Mouse (Mus musculus) T-cell, adult 2 months (primary cell): ENCODE measurements around the gene Grip2.

Experiments
- DNase-seq: peaks from one replicate; pipeline ENCODE4 v3.0.0; 2022; ENCODE audit warnings: low spot score

Gene Grip2

DNA sequence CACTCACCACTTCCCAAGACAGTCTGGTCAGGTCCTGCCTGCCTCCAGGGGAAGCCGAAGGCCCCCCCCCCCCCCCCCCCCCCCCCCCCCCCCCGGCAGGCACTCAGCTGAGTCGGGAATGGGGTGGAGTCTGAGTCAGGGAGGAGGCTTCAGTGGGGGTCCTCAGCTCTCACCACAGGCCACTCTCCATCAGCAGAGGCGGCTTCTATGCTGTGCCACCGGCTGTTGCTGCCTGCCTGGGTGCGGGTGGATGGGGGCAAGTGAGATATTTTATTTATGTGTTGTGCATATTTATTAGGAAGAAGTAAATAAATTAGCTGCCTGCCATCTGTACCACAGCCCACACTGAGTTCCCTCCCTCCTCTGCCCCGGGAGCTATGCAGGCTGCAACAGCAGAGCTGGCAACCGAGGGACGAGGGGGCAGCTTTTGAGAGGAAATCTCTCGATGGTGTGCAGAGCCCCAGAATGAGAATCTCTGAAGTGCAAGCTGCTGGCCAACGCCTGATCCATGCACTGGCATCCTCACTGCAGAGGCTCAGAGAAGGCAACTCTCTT, at the start of gene Grip2:
Gene Grip2 (minus strand): TSS at position 235 of the 555 bp plus-strand sequence.
- DNase-seq, result no peak

DNA sequence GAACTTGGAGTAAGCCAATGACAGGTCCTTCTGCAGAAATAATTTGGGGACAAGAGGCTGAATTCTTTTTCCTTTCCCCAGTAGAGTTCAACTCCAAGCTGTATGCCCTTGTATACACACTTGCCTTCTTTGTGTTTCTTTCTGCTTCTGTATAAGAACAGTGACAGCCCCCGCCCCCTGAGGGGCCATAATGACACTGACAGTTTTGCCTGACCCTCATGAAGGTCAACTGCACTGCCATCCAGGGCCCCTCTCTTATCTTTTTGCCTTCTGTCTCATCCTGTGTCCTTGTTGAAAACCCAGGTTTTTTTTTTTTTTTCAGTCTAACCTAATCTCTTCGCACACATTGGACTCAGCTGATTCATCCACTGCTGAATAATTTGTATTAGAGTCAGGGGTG, 45.7 kb upstream of the Grip2 start:
- DNase-seq, result no peak

DNA sequence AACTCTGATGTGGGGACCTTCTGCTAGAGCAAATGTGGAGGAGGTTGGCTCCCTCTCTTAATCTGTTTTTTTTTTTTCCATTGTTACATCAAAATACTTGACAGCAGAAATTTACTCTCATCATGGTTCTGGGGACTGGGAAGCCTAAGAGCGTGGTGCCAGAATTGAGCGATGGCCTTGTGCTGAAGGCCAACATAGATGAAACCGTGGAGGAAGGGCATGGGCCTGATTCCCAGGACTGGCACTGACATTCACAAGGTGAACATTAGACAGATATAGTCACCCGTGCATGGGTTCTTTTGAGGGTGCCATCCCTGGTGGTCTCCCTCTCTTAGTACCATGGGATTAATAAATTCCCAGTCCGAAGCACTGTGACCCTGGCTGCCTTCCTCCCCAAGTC, 41.0 kb upstream of the Grip2 start:
- no peak for DNase-seq

DNA sequence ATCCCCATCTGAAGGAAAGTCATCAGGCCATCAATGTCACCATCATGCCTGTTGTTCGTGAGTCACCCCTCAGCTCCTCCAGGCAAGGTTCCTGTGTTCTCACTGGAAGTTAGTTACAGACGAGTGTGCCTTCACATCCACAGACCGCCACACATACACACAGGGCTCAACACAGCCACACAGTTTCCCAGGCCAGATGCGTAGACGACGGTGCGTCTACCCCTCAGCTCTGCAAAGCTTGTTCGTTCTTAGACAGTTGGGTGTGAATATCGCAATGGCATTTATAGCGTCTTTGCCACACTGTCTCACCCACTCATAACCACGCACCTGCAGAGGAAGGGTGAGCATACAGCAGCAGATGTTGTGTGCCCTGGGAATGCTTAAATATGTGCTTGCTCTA, 38.6 kb upstream of the Grip2 start:
- DNase-seq, result peak; percentile 50

DNA sequence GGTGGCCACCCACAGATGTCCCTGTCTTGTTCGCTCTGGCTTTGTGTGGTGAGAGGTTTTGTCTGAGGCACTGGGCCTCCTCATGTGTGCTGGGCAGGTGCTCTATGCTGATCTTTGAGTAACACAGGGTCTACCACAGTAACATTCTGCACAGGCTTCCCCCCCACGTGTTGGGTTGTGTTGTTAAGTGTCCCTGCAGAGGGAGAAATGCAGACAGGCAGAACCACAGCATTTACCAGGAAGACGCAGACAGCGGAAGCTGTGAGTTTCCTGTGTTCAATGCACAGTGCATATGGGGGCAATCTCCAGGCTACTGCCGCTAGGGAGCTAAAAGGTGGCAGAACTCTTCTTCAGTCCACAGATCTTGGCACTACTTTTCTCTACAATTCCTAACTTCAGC, 37.5 kb upstream of the Grip2 start:
- peak; percentile 55 for DNase-seq

DNA sequence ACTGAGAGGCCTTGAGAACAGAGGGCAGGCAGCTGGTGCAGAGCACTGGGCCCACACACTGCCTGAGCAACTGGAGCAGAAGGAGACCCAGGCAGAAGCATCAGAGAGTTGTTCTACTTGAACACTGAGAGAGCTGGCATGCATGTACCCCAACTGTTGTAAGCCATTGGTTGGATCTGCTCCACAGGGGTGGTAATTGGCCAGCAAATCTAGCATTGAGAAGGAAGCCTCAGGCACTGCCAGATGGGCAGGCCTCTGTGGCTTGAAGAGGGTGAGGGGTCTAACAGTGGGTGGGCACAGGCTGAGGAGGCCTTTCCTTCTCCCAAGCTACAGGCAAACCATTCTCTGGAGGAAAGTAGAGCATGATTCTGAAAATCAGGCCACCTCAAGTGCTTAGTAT, 35.8 kb upstream of the Grip2 start:
- DNase-seq, result no peak

DNA sequence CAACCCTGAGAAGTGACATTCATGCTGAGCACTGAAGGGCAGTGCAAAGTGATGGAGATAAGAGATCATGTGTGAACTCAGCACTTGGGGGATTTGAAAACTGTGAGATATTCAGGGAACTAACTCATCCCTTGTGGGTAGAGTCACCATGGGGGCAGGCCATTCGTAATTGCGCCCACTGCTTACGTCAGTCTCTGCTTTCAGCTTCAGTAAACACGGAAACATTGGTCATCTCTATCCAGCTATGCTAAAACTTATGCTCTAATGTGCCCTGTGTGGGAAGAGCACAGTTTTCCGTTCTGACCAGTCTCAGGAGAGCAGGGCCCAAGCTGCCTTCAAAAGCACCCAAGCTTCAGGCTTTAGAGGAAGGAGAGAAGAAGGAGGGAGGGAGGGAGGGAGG, 31.3 kb upstream of the Grip2 start:
- DNase-seq, result no peak

DNA sequence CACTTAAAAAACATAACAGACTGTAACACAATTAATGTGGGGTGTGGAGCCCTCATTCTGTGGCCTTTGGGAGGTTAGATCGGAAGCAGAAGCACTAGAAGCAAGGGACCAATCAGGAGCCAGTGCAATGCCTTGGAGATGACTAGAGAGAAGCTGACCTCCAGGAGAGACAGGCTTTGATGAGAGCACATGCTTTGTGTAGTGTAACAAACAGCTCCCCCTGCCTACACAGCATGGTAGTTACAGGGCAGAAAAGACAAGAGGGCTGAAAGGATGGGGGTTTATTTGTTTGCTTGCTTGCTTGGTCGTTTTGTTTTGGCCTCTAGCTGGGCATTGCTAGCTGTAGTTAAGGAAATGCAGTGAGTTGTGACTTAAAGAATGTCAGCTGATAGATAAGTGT, 25.5 kb upstream of the Grip2 start:
- DNase-seq, result peak; percentile 36

DNA sequence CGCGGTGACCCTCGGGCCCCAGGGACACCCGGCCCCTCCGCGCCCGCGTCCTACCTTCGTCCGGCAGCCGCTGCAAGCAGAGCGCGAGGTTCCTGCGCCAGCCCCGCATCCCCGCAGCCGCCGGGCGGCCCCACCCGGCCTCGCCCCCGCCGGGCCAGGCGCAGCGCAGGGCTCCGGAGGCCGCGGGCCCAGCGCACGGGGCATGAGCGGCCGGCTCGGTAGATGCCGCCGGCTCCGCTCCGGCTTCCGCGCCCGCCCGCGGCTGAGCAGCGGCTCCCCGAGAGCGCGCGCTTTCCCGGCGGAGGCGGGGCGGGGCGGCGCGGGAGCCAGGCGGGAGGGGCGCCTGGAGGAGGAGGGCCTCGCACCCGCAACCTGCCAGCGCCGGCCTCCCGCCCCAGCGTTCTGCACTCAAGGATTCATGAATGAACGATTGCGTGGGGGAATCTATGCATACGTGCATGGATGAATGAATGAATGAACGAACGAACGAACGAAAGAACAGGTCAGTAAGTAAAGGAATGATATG, 16.6 kb upstream of the Grip2 start:
- no peak for DNase-seq

DNA sequence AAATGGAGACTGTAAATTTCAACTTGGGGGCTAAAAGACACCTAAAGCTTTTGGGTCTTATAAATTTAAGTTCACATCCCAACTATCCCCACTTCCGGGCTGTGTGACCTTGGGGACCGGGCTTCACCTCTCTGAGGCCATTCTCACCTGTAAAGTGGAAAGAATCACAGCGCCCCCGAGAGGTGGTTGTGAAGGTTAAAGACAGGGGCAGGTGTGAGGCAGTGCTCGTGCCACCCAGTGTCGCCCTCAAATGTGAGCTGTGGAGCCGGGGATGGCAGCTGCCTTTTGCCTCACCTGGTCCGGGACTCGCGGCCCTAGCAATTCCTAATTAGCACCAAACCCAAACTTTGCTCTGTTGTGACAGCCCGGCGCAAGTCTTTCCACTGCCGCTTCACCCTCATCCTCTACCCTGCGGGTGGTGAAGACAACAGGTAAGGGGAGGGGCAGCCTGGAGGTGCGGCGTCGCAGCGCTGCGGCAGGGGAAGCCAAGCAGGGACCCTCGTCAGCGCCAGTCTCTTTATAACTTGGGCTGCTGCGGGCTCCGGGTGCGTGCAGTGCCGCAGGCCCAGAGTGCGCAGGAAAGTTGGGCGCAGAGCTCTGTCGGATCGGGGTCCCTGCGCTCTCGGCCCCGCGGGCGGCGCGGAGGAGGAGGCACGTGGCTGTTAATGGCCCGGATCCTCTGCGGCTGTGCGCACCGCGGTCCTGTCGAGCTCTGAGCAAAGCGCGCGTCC, 16.0 kb upstream of the Grip2 start:
- no peak for DNase-seq

DNA sequence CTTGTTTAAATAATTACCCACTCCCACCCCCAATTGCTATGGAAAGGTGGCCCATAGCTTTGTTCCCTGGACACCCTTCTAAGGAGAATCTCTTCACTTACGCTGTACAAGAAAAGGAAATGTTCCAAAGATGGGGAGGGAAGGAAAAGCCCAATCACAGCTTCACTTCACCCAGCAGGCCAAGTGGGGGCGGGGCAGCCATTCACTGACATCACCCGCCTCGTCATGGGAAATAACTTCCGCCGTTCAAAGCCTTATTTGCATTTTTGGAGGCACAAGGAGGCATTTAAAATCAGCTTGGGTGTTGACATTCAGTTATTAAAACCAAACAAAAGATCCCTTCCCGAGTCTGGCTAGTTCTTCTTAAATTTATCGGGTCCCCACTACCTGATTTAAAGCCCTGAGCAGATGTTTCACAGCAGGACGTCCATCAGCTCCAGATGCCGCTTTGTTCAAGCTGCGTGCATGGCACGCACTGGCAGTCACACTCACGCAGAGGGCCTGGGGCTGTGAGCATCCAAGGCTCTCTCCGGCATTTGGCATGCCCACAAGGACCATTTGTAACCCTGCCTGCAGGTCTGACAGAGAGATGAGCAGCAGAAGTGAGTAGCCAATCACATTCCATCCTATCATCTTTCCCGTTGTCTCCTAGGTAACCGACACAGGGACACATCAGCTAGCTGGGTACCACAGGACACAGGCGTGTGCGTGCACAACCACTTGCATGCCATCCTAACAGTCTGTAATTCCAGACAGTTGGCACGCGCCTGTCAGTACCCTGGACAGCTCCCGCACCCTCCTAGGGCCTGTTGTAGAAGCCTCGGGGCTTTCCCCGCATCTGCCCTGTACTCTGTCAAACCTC, 12.2 kb upstream of the Grip2 start:
- no peak for DNase-seq

DNA sequence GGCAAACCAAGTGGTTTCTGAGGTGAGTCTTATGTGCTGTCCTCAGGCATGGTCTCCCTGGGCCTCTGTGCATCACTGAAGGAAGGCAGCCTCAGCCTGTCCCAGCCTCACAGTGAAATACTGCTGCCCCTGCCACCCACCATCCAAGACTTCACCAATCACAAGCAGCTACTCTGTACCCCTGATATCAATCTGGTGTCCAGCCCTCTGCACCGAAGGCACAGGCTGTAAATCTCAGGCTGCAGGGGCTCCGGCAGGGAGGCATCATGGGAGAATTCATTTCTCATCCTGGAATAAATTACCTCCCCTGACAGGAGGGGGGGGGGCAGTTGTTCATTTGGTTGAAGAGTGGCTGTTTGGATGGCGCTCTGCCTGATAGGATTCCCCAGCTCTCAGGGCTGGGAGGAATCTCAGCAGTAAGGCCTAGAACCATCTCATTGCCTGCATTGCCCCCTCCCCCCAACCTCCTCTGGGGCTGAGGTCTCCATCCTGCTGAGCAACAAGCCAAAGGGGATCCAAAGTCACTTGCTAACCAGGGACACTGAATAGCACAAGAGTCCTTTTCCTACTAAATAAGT, 5.9 kb upstream of the Grip2 start:
- no peak for DNase-seq

DNA sequence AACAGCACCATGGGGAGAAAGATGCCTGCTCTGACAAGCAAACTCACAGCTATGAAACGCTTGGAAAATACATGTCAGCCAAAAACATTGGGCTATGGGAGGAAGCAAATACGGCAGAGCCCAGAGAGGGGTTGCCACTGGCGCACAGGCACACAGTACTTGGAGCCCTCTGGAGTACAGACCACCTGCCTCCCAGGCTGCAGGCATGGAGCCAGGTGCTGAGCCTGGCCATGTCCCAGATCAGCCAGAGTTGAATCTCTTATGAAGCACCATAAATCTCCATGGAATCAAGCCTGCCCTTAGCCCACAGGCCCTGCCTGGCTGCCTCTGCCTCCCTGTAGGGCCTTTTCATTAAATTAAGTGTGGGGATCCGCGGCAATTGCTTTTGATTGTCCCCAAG, 876 bp upstream of the Grip2 start:
- no peak for DNase-seq

DNA sequence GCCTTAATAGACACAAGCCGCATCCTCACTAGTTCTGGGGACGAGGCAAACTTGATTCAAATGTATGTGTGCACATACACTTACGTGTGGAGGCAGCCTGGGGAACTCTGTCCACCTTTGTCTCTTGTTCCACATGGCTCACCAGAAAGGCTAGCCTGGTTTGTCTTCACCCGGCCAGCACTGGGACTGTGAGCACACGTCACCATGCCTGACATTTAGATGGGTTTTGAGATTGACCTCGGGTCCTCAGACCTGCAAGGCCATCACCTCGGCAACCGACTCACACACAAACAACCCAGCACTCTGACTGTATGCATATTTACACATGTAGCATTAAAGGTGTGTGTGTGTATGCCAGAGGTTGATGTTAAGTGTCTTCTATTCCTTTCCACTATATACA, 8.8 kb downstream of the Grip2 start:
- DNase-seq, result no peak

DNA sequence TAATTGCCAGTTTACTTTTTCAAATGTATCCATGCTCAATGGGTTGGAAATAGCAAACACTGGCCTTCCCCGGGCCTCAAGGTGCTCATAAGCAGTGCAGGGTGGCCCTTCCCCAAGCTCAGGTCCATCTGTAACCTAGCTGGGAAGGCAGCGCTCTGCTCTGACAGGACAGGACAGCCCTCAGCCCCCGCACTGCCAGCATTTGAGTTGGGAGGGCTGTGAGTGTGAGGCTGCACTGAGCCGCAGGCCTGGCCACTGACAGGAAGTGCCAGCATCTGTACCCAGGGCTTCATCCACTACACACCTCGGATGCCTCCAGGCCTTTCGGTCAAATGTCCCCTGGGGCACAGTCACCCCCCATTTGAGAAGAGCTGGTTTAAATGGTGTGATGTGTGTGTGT, 11.1 kb downstream of the Grip2 start:
- DNase-seq, result no peak

DNA sequence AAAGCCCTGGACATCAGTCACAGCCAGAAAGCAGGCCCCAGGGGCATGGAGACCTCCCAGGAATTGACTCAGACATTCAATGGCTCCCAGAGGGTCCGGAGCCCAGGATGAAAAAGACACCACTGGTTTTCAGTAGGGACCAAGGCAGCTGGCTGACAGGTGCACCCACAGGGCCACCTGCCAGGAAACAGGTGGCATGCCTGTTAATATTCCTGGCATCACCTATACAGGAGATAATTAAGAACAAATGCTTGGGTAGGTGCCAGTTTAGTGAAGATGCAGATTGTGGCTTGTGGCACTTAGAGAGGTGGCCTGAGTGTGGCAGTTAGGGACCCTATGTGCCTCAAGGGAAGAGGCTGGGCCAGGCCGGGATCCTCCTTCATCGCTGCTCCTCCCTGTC, 13.4 kb downstream of the Grip2 start:
- no peak for DNase-seq

DNA sequence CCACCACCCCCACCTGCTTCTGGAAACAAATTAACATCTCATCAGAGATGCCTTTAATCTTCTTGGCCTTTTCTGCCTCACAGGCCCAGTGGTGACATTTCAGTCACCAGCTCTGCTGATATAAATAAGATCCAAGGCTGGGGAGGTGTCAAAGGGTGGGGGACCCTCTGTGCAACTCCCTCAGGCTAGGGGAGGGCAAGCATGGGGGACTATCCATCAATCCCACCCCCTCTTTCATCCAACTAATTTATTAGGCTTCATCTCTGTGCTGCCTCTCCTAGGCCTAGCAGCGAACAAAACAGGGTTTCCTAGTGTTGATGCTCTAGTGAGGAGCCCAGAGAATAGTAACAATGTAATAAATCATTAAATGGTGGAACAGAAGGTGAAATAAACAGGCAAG, 17.0 kb downstream of the Grip2 start:
- no peak for DNase-seq

DNA sequence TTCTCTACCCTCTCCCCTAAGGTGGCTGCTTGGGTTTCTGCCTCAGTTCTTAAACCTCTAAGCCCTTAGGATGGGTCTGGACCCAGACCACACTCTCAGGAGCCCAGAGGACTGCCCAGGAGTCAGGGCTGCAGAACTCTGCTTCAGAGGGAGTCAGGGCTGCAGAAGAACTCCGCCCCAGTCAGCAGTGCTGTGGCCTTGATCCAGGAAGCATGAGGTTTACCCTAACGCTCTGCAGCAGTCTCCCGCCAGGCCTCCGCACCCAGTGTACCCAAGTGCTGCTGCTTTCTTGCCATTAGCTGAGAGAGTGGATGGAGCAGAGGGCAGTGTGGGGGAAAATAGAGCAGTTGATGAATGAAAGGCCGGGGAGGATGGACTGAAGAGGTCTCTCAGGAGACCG, 19.0 kb downstream of the Grip2 start:
- DNase-seq, result no peak

DNA sequence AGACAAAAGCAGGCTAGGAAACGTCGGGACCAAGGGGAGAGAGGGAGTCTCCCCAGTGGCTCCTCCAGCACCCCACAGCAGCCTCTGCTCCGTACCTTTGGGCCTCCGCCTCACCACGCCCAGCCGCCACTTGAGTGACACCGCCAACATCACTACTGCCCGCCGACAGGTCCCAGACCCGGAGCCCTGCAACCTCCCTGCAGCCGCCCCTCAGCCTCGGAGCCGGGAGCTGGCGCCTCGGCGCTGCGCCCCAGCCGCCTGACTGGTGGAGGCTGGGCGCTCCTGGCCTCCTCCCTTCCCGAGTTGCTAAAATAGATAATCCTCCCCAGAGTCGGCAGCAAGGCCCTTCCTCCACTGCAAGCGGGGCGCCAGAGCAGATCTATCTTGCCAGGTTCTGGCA, 19.9 kb downstream of the Grip2 start:
- no peak for DNase-seq

DNA sequence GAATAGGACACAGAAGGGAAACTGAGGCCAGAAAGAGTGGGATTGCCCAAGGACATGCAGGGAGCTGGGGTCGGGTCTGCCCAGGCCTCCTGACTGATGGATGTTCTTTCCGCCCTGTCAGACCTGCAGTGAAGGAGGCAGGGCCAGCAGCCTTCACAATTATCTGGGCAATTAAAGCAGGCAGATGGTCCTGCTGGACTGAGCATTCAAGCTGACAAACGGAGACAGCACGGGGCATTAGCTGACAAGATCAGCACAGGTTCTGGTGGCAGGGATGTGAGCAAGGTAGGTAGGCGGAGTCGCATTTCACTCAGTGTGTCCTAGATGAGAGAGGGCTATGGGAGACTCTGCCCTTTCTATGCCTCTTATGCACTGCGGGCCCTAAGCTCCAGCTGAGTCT, 22.9 kb downstream of the Grip2 start:
- DNase-seq, result no peak

DNA sequence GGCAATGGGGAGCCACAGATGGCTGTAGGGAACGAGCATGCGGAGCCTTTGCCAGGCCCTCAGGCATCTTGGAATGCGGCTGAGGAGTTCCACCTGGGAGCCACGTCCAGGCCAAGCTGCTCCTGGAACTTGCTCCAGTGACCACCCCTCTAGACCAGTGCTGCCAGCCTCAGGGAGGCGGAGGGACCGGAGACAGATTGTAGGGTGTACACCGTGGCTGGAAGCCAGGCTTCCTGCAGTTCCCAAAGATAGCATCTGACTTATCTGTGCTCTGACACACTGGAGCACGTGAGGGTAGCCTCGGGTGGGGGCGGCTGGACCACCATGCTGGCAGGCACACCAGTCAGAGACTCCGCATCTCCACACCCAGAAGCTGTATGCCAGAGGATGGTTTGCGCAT, 28.6 kb downstream of the Grip2 start:
- no peak for DNase-seq

DNA sequence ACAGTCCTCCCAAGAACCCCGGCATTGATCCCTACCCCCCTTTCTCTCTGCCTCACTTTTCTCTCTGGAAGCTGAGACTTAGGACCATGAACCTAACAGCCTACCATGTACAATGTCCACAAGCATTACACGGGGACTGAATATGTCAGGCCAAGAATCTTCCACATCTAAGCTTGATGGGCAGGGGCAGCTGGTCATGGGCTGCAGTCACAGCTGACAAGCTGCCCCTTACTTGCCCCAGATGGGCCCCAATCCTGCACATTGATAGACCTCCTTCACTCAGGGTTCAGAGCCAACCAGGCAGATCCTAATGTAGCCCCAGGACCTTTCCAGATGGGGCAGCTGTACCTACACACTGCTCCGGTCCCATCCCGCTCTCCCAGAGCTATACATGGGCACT, 30.3 kb downstream of the Grip2 start:
- DNase-seq, result no peak

DNA sequence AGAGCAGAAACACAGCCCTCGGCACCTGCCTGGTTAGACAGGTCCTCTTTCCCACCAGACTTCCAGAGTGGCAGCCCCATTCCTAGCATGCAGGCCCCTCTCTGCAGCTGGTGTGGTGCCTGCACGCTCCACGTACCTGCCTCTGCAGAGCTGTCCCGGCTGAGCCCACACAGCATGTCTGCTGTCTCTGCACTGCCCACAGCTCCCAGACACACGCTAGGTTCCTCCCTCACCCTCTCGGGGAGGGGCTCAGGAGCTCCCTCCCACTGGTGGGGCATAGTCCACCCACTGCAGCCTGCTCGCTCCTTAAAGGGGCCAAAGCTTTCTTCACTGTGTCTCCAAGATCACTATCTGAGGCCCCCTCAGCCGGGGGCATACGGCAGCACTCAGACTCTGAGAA, 31.0 kb downstream of the Grip2 start:
- DNase-seq, result no peak
